Mouse (Mus musculus): Measurements from ENCODE around the gene Treh. TPM values are rescaled to one million over a fixed set of nuclear protein-coding genes. Genes with fewer than 3 reads are reported as not detected.
"Not testable (repeated sequence)": the region's sequence is repeated elsewhere in the genome, so short reads cannot be mapped to it uniquely, and the experiment has no call there.

Treh gene
- polyA plus RNA-seq (2012; fragmentation: generic; extraction: Trizol) = 0.02 TPM

DNA sequence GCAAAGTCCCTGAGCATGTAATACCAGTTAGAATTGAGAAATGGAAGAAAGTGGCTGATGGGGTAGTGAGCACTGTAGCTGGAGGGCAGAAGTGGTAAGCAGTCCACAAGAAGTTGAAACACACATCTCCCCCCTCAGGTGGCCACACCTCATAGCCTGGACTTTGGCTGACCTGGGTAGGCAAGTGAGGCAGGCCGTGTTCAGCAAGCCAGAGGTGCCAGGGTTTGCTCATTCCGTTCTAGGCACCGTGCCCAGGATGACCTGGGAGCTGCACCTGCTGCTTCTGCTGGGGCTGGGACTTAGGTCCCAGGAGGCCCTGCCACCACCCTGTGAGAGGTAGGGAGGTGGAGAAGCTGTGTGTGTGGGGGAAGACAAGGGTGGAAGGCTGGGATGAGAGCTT, at the start of gene Treh:
Gene Treh, plus strand, starts transcription at position 229 of the 400 bp plus-strand sequence.
- Histone ChIP-seq H3K36me3 (ENCODE audit: control insufficient read depth, insufficient read depth) (no peaks in the 10 kb centered on the region), H3ac (ENCODE audit: control insufficient read depth, insufficient read length) (no peak within 1 kb of the TSS), H3K27me3 (ENCODE audit: control insufficient read depth, insufficient read depth, insufficient read length) (peaks cover 8% of the 10 kb centered on the region), H3K4me3 (no peak within 1 kb of the TSS), H3K4me2 (ENCODE audit: low read depth) (no peak within 1 kb of the TSS), H3K79me2 (ENCODE audit: control insufficient read depth, insufficient read depth) (no peaks in the 10 kb centered on the region)
- no peak for TF ChIP-seq TCF3 (IDR thresholded peaks at IDR 0.05; ENCODE audit: insufficient read length, low read depth)

DNA sequence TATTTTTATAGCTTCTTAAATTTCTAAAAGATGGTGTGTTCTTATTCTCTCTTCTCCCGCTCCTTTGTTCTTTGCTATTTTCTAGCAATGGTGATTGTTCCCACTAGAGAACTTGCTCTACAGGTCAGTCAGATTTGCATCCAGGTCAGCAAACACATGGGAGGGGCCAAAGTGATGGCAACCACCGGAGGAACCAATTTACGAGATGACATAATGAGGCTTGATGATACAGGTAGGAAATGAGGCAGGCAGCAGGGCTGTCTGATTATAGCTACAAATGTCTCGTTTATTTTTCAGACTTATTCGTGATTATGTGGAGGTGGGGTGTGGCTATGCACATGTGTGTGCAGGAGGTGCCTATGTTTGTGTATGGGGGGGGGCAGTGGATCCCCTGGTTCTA, 48.6 kb upstream of the Treh start:
- TF ChIP-seq CEBPB (IDR thresholded peaks at IDR 0.05; ENCODE audit: insufficient read depth, poor library complexity, severe bottlenecking) = no peak
- TF ChIP-seq MYOD1 (IDR thresholded peaks at IDR 0.05; ENCODE audit: control insufficient read depth in 1 of 3, insufficient read length in 2 of 3, low read depth in 2 of 3) = no peak
- no peak for TF ChIP-seq SRF (IDR thresholded peaks at IDR 0.05; ENCODE audit: control insufficient read depth, insufficient read length, low read depth)
- TF ChIP-seq MYOG (IDR thresholded peaks at IDR 0.05; ENCODE audit: control insufficient read depth in 1 of 3, insufficient read depth in 1 of 3, insufficient read length in 2 of 3, low read depth in 2 of 3) = no peak
- TF ChIP-seq MAX (IDR thresholded peaks at IDR 0.05; ENCODE audit: low read depth) = no peak
- TF ChIP-seq TCF12 (IDR thresholded peaks at IDR 0.05; ENCODE audit: insufficient read depth, poor library complexity, severe bottlenecking) = no peak
- TF ChIP-seq USF1 (IDR thresholded peaks at IDR 0.05; ENCODE audit: low read depth) = no peak
- no peak for TF ChIP-seq POLR2AphosphoS2 (IDR thresholded peaks at IDR 0.05; ENCODE audit: insufficient read length, low read depth)
- TF ChIP-seq TCF3 (IDR thresholded peaks at IDR 0.05; ENCODE audit: insufficient read length, low read depth) = no peak
- no peak for TF ChIP-seq REST (IDR thresholded peaks at IDR 0.05; ENCODE audit: insufficient read depth, insufficient read length)
- no peak for TF ChIP-seq POLR2A (IDR thresholded peaks at IDR 0.05; ENCODE audit: insufficient read length, low read depth)
- no peak for TF ChIP-seq E2F4 (IDR thresholded peaks at IDR 0.05; ENCODE audit: insufficient read depth)
- H3K79me2 ChIP-seq (ENCODE audit: control insufficient read depth, insufficient read depth) = peaks cover 34% of the 10 kb centered on the region

DNA sequence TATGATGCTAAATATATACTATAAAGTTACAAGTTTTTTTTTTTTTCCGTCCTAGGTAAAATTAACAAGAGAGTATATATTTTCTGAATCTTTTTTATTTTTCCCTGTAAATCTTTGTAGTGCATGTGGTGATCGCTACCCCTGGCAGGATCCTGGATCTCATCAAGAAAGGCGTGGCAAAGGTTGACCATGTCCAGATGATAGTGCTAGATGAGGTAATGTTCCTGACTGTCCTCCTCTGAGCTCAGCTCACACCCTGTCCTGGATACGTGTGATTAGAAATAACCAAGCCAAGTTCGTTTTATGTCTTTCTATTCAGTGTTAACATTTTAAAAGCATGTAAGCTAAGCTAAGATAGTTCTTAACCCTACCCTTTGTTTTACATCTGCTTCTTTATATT, 46.8 kb upstream of the Treh start:
- Histone ChIP-seq H3K4me2 (ENCODE audit: low read depth) (no peak overlapping the region), H3ac (ENCODE audit: control insufficient read depth, insufficient read length) (no peak overlapping the region), H3K4me3 (no peak overlapping the region), H3K79me2 (ENCODE audit: control insufficient read depth, insufficient read depth) (peaks cover 27% of the 10 kb centered on the region), H3K27me3 (ENCODE audit: control insufficient read depth, insufficient read depth, insufficient read length) (no peaks in the 10 kb centered on the region), H3K36me3 (ENCODE audit: control insufficient read depth, insufficient read depth) (peaks cover 84% of the 10 kb centered on the region)
- TF ChIP-seq TCF12 (IDR thresholded peaks at IDR 0.05; ENCODE audit: insufficient read depth, poor library complexity, severe bottlenecking) (no peak), SRF (IDR thresholded peaks at IDR 0.05; ENCODE audit: control insufficient read depth, insufficient read length, low read depth) (no peak), MYOD1 (IDR thresholded peaks at IDR 0.05; ENCODE audit: control insufficient read depth in 1 of 3, insufficient read length in 2 of 3, low read depth in 2 of 3) (no peak), TCF3 (IDR thresholded peaks at IDR 0.05; ENCODE audit: insufficient read length, low read depth) (no peak)

More for the DNA sequence above, 48.6 kb upstream of the Treh start:
- peaks cover 65% of the 10 kb centered on the region for H3K36me3 ChIP-seq (ENCODE audit: control insufficient read depth, insufficient read depth)
- no peaks in the 10 kb centered on the region for H3K27me3 ChIP-seq (ENCODE audit: control insufficient read depth, insufficient read depth, insufficient read length)
- no peak overlapping the region for H3K4me2 ChIP-seq (ENCODE audit: low read depth)
- H3K4me3 ChIP-seq = no peak overlapping the region
- no peak overlapping the region for H3ac ChIP-seq (ENCODE audit: control insufficient read depth, insufficient read length)

DNA sequence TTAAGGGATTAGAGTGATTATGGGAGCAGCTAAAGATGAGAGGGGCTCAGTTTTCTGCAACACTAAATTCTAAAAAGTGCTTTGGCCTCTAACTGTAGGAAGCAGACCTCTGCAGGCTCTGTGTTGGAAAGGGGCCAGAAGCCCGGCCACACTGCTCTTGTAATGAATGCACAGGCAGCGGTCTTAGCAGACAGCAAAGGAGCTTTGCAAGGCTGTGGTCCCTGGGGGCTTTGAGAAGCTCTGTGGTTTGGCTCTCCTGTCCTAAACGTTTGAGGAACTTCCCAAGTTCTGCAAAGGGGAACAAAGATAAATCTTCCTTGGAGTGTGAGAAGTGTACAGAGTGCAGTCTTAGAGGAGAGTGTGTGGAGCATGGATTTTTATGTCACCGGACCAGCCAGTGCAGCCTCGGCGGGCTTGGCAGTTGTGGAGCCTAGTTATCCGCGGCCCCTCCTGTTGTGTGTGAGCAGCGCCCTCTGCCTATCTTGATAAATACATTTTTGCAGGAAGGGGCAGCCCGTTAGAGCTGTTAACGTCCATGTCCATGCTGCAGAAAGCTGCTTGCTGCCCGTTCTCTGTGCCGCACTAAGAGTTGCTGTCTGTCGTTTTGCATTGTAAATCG, 35.4 kb upstream of the Treh start:
- Histone ChIP-seq H3K4me2 (ENCODE audit: low read depth) (no peak overlapping the region), H3K27me3 (ENCODE audit: control insufficient read depth, insufficient read depth, insufficient read length) (no peaks in the 10 kb centered on the region), H3K4me3 (no peak overlapping the region), H3K79me2 (ENCODE audit: control insufficient read depth, insufficient read depth) (no peaks in the 10 kb centered on the region), H3ac (ENCODE audit: control insufficient read depth, insufficient read length) (no peak overlapping the region), H3K36me3 (ENCODE audit: control insufficient read depth, insufficient read depth) (peaks cover 30% of the 10 kb centered on the region)
- TF ChIP-seq E2F4 (IDR thresholded peaks at IDR 0.05; ENCODE audit: insufficient read depth) (no peak), POLR2AphosphoS2 (IDR thresholded peaks at IDR 0.05; ENCODE audit: insufficient read length, low read depth) (peak; percentile 36), MYOG (IDR thresholded peaks at IDR 0.05; ENCODE audit: control insufficient read depth in 1 of 3, insufficient read depth in 1 of 3, insufficient read length in 2 of 3, low read depth in 2 of 3) (no peak), CEBPB (IDR thresholded peaks at IDR 0.05; ENCODE audit: insufficient read depth, poor library complexity, severe bottlenecking) (no peak), USF1 (IDR thresholded peaks at IDR 0.05; ENCODE audit: low read depth) (no peak), MYOD1 (IDR thresholded peaks at IDR 0.05; ENCODE audit: control insufficient read depth in 1 of 3, insufficient read length in 2 of 3, low read depth in 2 of 3) (no peak), TCF3 (IDR thresholded peaks at IDR 0.05; ENCODE audit: insufficient read length, low read depth) (no peak)

DNA sequence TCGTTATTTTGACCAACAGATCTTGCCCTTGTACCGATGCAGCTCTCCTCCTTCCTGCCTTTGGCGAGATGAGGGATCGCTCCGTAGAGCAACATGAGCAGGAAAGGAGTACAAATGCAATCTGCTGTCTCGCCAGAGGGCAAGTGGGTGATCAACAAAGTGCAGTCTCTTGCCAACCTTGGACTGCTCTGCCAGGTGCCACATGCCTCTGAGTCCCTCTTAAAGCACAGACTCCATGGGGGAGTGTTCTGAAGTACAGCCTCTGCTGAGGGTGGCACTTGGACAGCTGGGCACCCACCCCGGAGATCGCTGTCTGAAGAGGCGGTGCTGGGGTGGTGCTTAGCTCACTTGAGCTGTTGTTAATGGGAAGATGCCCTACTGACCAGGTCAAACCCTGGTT, 34.3 kb upstream of the Treh start:
- not testable (repeated sequence) for H3K79me2 ChIP-seq (ENCODE audit: control insufficient read depth, insufficient read depth); H3K4me2 ChIP-seq (ENCODE audit: low read depth); H3K27me3 ChIP-seq (ENCODE audit: control insufficient read depth, insufficient read depth, insufficient read length); H3K4me3 ChIP-seq; H3ac ChIP-seq (ENCODE audit: control insufficient read depth, insufficient read length)
- peaks cover 22% of the 10 kb centered on the region for H3K36me3 ChIP-seq (ENCODE audit: control insufficient read depth, insufficient read depth)

DNA sequence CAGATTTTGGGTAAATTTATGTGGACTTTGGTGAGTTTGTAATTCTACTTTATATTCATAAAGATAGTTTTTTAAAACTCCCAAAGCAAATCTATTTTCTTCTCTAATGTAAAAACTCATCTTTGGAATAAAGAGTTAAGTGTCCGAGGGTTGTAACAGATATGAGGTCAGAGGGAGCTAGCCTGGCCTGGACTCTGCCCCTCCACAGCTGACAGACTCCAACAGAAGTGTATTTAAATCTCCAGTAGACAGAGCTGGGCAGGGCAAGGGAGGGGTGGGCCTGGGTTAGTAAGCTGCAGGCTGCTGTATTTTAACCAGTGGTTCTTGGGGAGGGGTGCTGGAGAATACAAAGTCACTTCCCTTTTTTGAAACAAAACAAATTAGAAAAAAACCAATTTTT, 33.0 kb upstream of the Treh start:
- not testable (repeated sequence) for H3K79me2 ChIP-seq (ENCODE audit: control insufficient read depth, insufficient read depth); H3ac ChIP-seq (ENCODE audit: control insufficient read depth, insufficient read length)
- peaks cover 18% of the 10 kb centered on the region for H3K36me3 ChIP-seq (ENCODE audit: control insufficient read depth, insufficient read depth)

More for the DNA sequence above, 33.0 kb upstream of the Treh start:
- H3K4me3 ChIP-seq; H3K27me3 ChIP-seq (ENCODE audit: control insufficient read depth, insufficient read depth, insufficient read length); H3K4me2 ChIP-seq (ENCODE audit: low read depth): not testable (repeated sequence)

Measured in myocyte (in vitro differentiated cells).